Mouse (Mus musculus) stomach, postnatal 0 days (tissue): Measurements from ENCODE around the gene AI597479.

Source experiments
- CTCF ChIP-seq: IDR thresholded peaks from 2 replicates; pipeline ENCODE4 v1.5.1; 2016; ENCODE audit warnings: antibody characterized with exemption, low read depth, mild to moderate bottlenecking, moderate library complexity
- EP300 ChIP-seq: optimal IDR thresholded peaks from 2 replicates; pipeline ENCODE3; 2016; ENCODE audit warnings: antibody characterized with exemption

- TF ChIP-seq CTCF (no peak), EP300 (no peak)
Observed at GRCm38 (mm10) chr1:43122616-43123015, 24.1 kb downstream of the AI597479 start.
